Mouse (Mus musculus) liver, embryonic 12.5 days (tissue): Measurements from ENCODE around the gene Cirbp. TPM values are rescaled to one million over a fixed set of nuclear protein-coding genes. Genes with fewer than 3 reads are reported as not detected.

Experiments used
- ATAC-seq: fragments of 200-750 bp; cut with Nextera tagmentation; 2 replicates; pipeline ENCODE4 v1.8.0; 2017; ENCODE audit warnings: moderate number of reproducible peaks, mild to moderate bottlenecking, moderate library complexity
- H3K27ac ChIP-seq: fragments of 300-500 bp; sonication (generic); 2 replicates; pipeline ENCODE4 v1.5.1; 2016; ENCODE audit warnings: mild to moderate bottlenecking
- H3K27me3 ChIP-seq: fragments of 300-500 bp; sonication (generic); replicated peaks from 2 replicates; pipeline ENCODE4 v1.6.1; 2016; ENCODE audit warnings: mild to moderate bottlenecking, moderate library complexity
- H3K36me3 ChIP-seq: fragments of 300-500 bp; sonication (generic); 2 replicates; pipeline ENCODE4 v1.6.1; 2016; ENCODE audit warnings: mild to moderate bottlenecking, moderate library complexity
- H3K4me1 ChIP-seq: fragments of 300-500 bp; sonication (generic); 2 replicates; pipeline ENCODE4 v1.6.1; 2016
- H3K4me2 ChIP-seq: fragments of 300-500 bp; sonication (generic); 2 replicates; pipeline ENCODE4 v1.6.1; 2016; ENCODE audit warnings: mild to moderate bottlenecking, moderate library complexity
- H3K4me3 ChIP-seq: fragments of 300-500 bp; sonication (generic); 2 replicates; pipeline ENCODE4 v1.5.1; 2016; ENCODE audit warnings: mild to moderate bottlenecking, moderate library complexity
- H3K9ac ChIP-seq: fragments of 300-500 bp; sonication (generic); 2 replicates; pipeline ENCODE4 v1.6.1; 2016; ENCODE audit warnings: mild to moderate bottlenecking, moderate library complexity
- H3K9me3 ChIP-seq: fragments of 300-500 bp; sonication (generic); replicated peaks from 2 replicates; pipeline ENCODE4 v1.6.1; 2016; ENCODE audit warnings: mild to moderate bottlenecking, moderate library complexity
- WGBS: fragments of 180-500 bp; shearing (Covaris S2); methylation state at CpG from one replicate; pipeline ENCODE4 v1.1.7; 2016; ENCODE audit not compliant: insufficient replicate concordance; 5-methylcytosine and 5-hydroxymethylcytosine counted together
- polyA plus RNA-seq: library from polyadenylated mRNA; unstranded; fragments of >200 nt; fragmentation: Nextera tagmentation; extraction: Ambion mirVana; gene quantifications from 2 replicates; pipeline ENCODE4 v1.2.1, GENCODE M21; 2016

Gene Cirbp
- polyA plus RNA-seq, 1 experiment from 2014 or later = 22.1 TPM

DNA sequence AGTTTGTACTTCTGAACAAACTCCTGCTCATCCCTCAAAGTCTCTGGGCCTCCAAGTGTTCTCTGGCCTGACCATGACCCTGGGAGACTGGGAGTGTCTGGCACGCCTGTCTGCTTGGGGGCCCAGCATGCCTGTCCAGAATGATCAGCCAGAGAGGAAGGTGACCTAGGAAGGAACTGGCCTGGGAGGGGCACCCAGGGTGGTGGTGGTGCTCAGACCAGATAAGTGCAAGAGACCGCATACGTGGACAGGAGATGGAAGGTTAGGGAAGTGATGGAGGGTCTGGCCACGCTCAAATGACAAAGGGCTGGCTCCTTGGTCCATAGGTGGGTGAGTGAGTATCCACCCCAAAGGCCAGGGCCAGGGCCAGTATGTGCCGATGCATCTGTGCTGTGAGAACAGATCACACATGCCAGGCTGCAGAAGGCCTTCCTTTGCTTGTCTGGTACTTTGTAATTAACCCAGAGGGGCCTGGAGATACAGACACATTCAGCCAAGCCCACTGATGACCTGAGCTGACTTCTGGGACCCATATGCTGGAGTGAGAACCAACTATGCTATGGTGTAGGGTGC is 18.6 kb upstream of the Cirbp start:
- H3K4me2 ChIP-seq = peak overlapping the region; percentile 98
- no peaks in the 10 kb centered on the region for H3K27me3 ChIP-seq
- H3K9me3 ChIP-seq = no peaks in the 10 kb centered on the region
- peak overlapping the region; percentile 91 for H3K9ac ChIP-seq
- H3K36me3 ChIP-seq = peaks cover 64% of the 10 kb centered on the region
- H3K4me3 ChIP-seq = peak overlapping the region; percentile 85
- H3K4me1 ChIP-seq = peaks cover 85% of the 10 kb centered on the region
- 23% methylated on average over 5 of the region's 5 CpGs for WGBS
- no peak for ATAC-seq
- peak overlapping the region; percentile 98 for H3K27ac ChIP-seq

DNA sequence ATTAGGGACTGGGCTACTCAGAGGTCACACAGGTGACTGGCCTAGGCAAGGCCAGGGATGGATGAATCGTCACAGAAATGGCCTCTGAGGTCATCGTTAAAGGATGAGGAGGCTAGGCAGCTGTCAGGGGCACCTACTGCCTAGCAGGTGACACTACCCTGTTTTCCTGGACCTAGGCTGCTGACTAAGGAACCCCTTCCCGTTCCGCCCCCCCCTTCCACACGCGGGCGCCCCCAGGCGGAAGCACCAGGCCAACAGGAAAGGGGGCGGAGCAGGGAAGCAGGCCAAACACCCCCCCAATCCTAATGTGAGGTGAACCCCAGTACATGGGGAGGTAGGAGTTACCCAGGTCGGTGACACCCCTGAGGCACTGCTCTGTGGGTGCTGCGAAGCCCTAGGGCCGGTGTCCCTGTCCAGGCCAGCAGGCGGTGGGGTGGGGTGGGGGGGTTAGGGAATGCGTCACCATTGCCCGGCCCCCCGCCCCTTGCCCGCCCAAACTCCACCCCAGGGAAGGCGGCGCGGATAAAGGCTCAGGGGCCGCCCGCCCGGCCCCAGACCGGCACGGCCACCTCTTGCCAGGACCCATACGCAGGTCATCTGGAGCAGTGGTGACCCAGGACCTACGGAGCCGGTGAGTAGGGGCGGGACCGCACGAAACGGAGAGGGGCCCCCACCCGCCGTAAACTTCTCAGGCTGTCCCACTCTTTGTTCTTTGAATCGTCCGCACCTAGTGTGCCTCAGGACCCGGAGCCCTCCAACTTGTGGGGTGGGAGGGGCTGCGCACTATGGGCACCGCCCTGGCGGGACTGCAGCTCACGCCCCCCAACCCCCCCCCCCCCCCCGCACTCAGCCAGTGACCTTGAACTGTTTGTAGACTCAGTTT is 17.8 kb upstream of the Cirbp start, which contains the start of gene Midn:
Gene Midn (plus strand): TSS at position 554 of the 883 bp plus-strand sequence.
- H3K36me3 ChIP-seq = peaks cover 71% of the 10 kb centered on the region
- peaks cover 87% of the 10 kb centered on the region for H3K4me1 ChIP-seq
- H3K27ac ChIP-seq = peak within 1 kb of the TSS; percentile 98
- H3K9ac ChIP-seq = peak within 1 kb of the TSS; percentile 91
- 1% methylated on average over 39 of the region's 42 CpGs for WGBS
- ATAC-seq = peak; percentile 42
- no peaks in the 10 kb centered on the region for H3K27me3 ChIP-seq
- peak within 1 kb of the TSS; percentile 85 for H3K4me3 ChIP-seq
- H3K9me3 ChIP-seq = no peaks in the 10 kb centered on the region
- peak within 1 kb of the TSS; percentile 98 for H3K4me2 ChIP-seq

DNA sequence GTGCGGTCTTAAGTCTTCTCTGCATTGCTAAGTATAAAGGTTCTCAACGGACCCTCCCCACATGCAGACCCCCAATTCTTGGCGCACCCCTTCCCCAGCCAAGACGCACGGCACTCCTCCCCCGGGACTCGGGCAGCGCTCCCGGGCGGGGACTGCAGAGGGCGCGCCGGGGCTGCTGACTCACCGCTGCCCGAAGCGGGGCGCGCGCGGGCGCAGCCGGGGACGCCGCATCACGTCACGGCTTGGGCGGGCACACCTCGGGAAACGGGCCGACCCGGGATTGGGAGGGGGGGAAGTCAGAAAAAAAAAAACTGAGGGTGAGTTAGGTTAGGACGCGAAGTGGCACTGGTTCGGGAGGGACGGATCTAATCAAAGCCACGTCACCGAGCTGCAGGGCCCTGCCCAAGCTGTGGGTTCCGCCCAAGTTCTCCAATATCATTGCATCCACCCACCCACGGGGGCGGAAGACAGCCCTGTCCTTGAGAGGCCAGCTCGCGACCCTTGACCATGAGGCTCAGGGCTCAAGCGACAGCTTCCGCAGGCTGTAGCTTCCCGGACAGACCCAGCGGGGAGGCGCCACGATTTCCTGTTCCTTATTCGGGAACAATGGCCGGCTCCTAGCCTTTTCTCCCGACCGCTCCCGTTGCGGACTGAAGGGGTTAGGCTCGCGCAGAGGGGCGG is 17.0 kb upstream of the Cirbp start:
- ATAC-seq = peak; percentile 62
- peaks cover 73% of the 10 kb centered on the region for H3K36me3 ChIP-seq

DNA sequence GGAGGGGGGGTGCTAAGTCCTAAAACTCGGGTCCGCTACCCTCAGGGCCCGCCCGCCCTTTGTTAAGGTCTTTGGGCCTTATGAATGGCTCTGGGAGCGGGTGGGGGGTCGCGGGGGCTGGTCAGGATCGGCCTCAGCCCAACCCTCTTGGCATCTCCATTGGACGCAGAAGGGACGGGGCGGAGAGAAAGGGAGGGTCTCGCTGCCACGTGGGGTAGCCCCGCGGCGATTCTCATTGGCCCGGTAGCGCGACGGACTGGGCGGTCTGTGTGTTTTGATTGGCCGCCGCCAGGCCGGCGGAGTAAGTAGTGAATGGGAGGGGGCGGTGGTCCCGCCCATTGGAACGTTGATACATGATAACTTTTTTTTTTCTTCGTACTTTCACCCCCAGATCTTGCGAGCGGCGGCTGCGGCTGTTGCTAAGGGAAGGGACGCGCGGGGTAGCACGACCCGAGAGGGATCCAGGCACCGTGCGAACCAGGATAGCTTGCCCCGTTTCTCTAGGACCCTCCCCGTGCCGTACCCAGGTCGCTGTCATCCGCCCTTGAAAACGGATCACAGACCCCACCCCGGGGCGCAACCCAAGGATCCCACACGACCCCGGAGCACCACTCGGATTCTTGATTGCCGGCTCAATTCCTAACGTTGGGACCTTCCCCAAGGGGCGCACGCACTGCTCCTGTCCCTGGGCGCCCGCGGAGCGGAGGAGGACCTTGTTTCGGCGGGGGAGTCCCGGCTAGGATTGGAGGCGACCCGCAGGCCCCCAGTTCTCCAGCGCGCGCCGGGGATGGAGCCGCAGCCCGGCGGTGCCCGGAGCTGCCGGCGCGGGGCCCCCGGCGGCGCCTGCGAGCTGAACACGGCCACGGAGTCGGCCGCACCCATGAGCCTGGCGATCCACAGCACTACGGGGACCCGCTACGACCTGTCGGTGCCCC is 16.2 kb upstream of the Cirbp start:
- H3K4me2 ChIP-seq = peak overlapping the region; percentile 98
- H3K27ac ChIP-seq = peak overlapping the region; percentile 98
- under 1% methylated on average over 88 of the region's 88 CpGs for WGBS
- H3K4me3 ChIP-seq = peak overlapping the region; percentile 85
- peaks cover 87% of the 10 kb centered on the region for H3K4me1 ChIP-seq
- ATAC-seq = peak; percentile 75
- peak overlapping the region; percentile 91 for H3K9ac ChIP-seq
- no peaks in the 10 kb centered on the region for H3K9me3 ChIP-seq
- H3K27me3 ChIP-seq = no peaks in the 10 kb centered on the region
- peaks cover 73% of the 10 kb centered on the region for H3K36me3 ChIP-seq

More for the DNA sequence above, 17.0 kb upstream of the Cirbp start:
- H3K27me3 ChIP-seq = no peaks in the 10 kb centered on the region
- under 1% methylated on average over 51 of the region's 57 CpGs for WGBS
- H3K4me3 ChIP-seq = peak overlapping the region; percentile 85
- H3K27ac ChIP-seq = peak overlapping the region; percentile 98
- peak overlapping the region; percentile 91 for H3K9ac ChIP-seq
- H3K9me3 ChIP-seq = no peaks in the 10 kb centered on the region
- peaks cover 87% of the 10 kb centered on the region for H3K4me1 ChIP-seq
- H3K4me2 ChIP-seq = peak overlapping the region; percentile 98

DNA sequence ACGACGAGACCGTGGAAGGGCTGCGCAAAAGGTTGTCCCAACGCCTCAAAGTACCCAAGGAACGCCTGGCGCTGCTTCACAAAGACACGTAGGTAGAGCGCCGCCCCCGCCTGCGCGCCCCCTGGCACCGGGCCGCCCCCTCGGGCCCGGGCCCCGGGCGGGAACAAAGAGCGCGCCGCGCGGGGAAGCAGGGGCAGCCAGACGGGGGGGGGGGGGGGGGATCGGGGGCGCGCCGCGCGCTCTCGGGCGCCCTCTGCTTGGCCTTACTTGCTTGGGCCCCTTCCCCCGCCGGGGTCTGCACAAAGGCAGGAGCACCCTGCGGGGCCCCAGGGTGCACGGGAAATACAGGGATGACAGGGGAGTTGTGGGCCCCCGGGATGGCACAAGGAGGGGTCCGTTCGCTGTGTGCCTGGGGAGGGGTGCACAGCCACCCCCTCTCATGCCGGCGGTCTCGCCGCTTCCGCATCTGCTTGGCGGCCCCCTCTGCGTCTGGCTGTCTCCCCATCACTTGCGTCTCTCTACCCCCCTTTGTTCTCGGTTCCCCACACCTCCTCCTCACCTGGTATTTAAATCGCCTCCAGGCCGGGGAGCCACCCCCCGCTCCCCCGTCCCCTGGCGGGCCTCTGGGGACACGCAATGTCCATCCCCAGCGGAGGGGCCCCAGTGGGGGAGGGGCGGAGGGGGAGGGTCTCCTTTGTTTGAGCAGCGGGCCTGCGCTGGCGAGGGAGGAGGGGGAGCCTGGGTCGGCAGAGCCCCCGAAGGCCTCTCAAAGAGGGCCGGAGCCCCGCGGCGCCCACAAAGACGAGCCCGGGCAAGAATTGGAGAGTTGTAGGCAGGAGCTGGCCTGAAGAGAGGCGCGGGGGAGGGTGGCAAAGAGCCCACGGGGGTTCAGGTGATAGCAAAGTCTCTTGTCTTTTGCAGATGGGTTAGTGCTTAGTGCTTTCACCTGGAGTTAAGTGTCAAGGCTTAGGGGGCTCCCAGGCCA is 15.3 kb upstream of the Cirbp start:
- peak overlapping the region; percentile 85 for H3K4me3 ChIP-seq
- H3K4me2 ChIP-seq = peak overlapping the region; percentile 98
- peaks cover 87% of the 10 kb centered on the region for H3K4me1 ChIP-seq
- under 1% methylated on average over 61 of the region's 71 CpGs for WGBS
- H3K9ac ChIP-seq = peak overlapping the region; percentile 91
- H3K9me3 ChIP-seq = no peaks in the 10 kb centered on the region
- peaks cover 73% of the 10 kb centered on the region for H3K36me3 ChIP-seq
- H3K27ac ChIP-seq = peak overlapping the region; percentile 98
- H3K27me3 ChIP-seq = no peaks in the 10 kb centered on the region
- ATAC-seq = no peak

DNA sequence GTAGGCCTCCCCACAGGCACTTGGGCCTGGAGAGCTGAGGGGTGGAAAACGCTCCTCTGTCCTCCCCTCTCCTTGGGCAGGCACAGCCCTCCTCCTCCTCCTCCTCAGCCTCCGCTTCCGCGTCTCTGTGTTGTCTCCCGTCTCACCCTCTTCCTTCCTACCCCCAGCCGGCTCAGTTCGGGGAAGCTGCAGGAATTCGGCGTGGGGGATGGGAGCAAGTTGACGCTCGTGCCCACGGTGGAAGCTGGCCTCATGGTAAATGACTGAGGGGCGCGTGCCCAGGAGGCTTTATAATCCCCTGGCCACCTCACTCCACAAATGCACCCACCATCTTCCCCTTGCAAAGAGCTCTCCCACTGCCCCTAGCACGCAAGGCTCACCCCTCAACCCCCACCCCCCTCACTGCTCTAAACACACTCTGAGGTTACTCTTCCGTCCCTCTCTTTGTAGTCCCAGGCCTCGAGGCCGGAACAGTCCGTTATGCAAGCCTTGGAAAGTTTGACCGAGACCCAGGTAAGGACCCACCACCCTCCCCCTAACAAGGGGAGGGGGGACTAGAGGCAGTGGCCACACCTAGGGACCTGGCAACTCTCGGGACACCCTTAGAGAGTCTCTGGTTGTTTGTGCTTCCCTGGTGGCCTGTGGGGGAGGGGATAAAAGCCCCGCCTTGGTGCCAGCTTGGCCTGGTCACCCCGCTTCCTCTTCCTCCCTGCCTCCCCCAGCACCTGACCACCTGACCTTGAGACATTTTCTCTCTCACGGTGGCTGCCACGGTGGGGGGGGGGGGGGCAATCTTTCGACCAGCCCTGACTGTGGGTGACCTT is 14.4 kb upstream of the Cirbp start:
- 5% methylated on average over 24 of the region's 26 CpGs for WGBS
- Histone ChIP-seq H3K4me2 (peak overlapping the region; percentile 98), H3K4me1 (peaks cover 87% of the 10 kb centered on the region), H3K4me3 (peak overlapping the region; percentile 85), H3K9me3 (no peaks in the 10 kb centered on the region), H3K27me3 (no peaks in the 10 kb centered on the region), H3K9ac (peak overlapping the region; percentile 91), H3K36me3 (peaks cover 74% of the 10 kb centered on the region), H3K27ac (peak overlapping the region; percentile 98)
- ATAC-seq = no peak

DNA sequence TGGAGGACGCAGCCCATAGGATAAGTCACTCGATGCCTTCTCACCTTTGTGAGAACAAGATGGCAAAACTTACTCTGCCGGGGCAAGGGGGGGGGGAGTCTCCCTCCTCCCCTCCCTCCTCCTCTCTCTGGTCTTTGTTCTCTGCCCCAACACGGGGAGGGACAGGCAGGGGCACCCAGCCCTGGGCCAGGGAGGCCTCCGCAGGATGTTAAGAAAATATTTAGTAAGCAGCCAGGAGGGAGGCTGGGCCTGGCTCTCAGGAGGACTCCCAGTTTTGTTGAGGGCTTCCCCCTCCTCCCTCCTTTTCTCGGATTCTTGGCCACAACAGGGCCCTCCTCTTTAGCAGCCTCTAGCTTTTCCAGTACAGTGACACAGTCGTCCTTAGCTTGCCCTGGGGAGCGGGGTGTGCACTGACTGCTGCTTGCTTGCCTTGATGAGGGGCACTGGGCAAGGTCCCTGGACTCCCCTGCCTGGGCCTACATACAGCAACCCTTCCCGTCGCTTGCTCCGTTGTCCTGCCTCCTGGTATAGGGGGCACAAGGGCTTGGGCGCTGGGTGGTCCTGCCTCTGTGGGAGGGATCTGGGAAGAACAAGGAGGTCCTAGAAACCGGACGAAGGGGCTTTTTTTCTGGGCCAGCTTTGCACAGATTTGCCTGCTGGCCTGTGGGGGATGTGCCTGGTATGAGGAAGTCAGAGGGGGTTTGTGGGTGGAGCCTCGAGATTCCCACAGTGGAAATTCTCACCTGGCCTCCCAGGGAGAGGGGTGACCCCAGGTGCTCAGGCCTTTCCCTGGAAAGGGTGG is 13.5 kb upstream of the Cirbp start:
- peak overlapping the region; percentile 98 for H3K4me2 ChIP-seq
- H3K4me3 ChIP-seq = peak overlapping the region; percentile 85
- H3K36me3 ChIP-seq = peaks cover 76% of the 10 kb centered on the region
- peaks cover 87% of the 10 kb centered on the region for H3K4me1 ChIP-seq
- no peaks in the 10 kb centered on the region for H3K9me3 ChIP-seq
- H3K27ac ChIP-seq = peak overlapping the region; percentile 98
- H3K9ac ChIP-seq = peak overlapping the region; percentile 91
- 35% methylated on average over 15 of the region's 15 CpGs for WGBS
- no peaks in the 10 kb centered on the region for H3K27me3 ChIP-seq
- ATAC-seq = no peak

DNA sequence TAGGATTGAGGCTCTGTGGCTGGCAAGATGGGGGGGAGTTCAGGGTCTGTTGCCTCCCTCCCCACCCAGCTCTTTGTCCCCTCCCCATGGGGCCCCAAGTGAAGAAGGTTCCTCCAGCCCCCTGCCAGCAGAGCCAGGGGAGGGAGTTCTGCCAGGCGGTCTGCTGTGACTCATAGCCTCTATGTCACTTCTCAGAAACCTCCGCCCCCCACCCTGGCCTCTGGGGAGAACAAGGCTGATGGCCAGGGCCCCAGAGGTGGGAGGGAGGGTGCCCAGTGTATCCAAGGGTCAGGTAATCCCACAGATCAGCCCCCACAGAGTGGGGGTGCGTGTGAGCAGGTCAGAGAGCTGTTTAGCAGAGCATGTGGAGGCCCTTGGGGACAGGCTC is 12.9 kb upstream of the Cirbp start:
- 52% methylated on average over 3 of the region's 3 CpGs for WGBS
- ATAC-seq = no peak
- Histone ChIP-seq H3K4me3 (peak overlapping the region; percentile 85), H3K27me3 (no peaks in the 10 kb centered on the region), H3K9ac (peak overlapping the region; percentile 91), H3K4me2 (peak overlapping the region; percentile 98), H3K9me3 (no peaks in the 10 kb centered on the region), H3K27ac (peak overlapping the region; percentile 98), H3K36me3 (peaks cover 80% of the 10 kb centered on the region), H3K4me1 (peaks cover 87% of the 10 kb centered on the region)

DNA sequence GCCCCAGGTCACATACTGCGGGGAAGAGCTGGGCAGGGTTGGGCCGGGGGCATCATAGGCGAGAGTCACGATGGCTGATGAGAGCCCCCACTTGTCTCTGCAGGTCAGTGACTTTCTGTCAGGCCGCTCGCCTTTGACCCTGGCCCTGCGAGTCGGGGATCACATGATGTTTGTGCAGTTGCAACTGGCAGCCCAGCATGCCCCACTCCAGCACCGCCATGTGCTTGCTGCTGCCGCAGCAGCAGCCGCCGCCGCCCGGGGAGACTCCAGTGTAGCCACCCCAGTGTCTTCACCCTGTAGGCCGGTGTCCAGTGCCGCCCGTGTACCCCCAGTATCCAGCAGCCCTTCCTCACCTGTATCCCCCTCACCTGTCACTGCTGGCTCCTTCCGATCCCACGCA is 12.1 kb upstream of the Cirbp start:
- Histone ChIP-seq H3K9me3 (no peaks in the 10 kb centered on the region), H3K4me1 (peaks cover 91% of the 10 kb centered on the region), H3K4me2 (peak overlapping the region; percentile 98), H3K27ac (peak overlapping the region; percentile 98), H3K27me3 (no peaks in the 10 kb centered on the region), H3K4me3 (no peak overlapping the region), H3K9ac (no peak overlapping the region), H3K36me3 (peaks cover 80% of the 10 kb centered on the region)
- 82% methylated on average over 19 of the region's 19 CpGs for WGBS
- ATAC-seq = no peak
